Mouse (Mus musculus): ENCODE measurements around the gene Zdhhc5.

The Zdhhc5 gene

GRCm38 (mm10) chr2:84647051-84647568 is 67.9 kb downstream of the Zdhhc5 start:
- DNase-seq (ENCODE audit: low spot score): no peak

GRCm38 (mm10) chr2:84646138-84646537 is 68.8 kb downstream of the Zdhhc5 start:
- DNase-seq (ENCODE audit: low spot score): no peak

- no peak for DNase-seq (ENCODE audit: low spot score)
Measured at GRCm38 (mm10) chr2:84640833-84641232, 74.1 kb downstream of the Zdhhc5 start.

- no peak for DNase-seq (ENCODE audit: low spot score)
Measured at GRCm38 (mm10) chr2:84638428-84639220, 76.4 kb downstream of the Zdhhc5 start.
